Mouse (Mus musculus) neural tube, embryonic 11.5 days (tissue): Measurements from ENCODE around the gene Rela. TPM values are rescaled to one million over a fixed set of nuclear protein-coding genes. Genes with fewer than 3 reads are reported as not detected.

Source experiments
- ATAC-seq: fragments of 200-750 bp; cut with Nextera tagmentation; 2 replicates; pipeline ENCODE4 v1.8.0; 2017; ENCODE audit warnings: moderate number of reproducible peaks, mild to moderate bottlenecking, moderate TSS enrichment, moderate library complexity; ENCODE audit not compliant: insufficient read depth, low FRiP score, low TSS enrichment
- DNase-seq: peaks from one replicate; pipeline ENCODE4 v3.0.0-alpha.2; 2015; ENCODE audit warnings: low spot score
- H3K27ac ChIP-seq: fragments of 300-500 bp; sonication (generic); 2 replicates; pipeline ENCODE4 v1.5.1; 2014; ENCODE audit warnings: low read depth, mild to moderate bottlenecking, low read length
- H3K27me3 ChIP-seq: fragments of 300-500 bp; sonication (generic); 2 replicates; pipeline ENCODE4 v1.6.1; 2014; ENCODE audit warnings: mild to moderate bottlenecking, low read length, mixed read lengths; ENCODE audit not compliant: control insufficient read depth, insufficient read depth
- H3K36me3 ChIP-seq: fragments of 300-500 bp; sonication (generic); 2 replicates; pipeline ENCODE4 v1.6.1; 2014; ENCODE audit warnings: mild to moderate bottlenecking, low read length, moderate library complexity, mixed read lengths; ENCODE audit not compliant: control insufficient read depth, insufficient read depth
- H3K4me1 ChIP-seq: fragments of 300-500 bp; sonication (generic); 2 replicates; pipeline ENCODE4 v1.6.1; 2014; ENCODE audit warnings: low read length, mixed read lengths; ENCODE audit not compliant: control insufficient read depth, insufficient read depth
- H3K4me2 ChIP-seq: fragments of 300-500 bp; sonication (generic); 2 replicates; pipeline ENCODE4 v1.6.1; 2014; ENCODE audit warnings: low read depth, mild to moderate bottlenecking, moderate library complexity
- H3K4me3 ChIP-seq: fragments of 300-500 bp; sonication (generic); 2 replicates; pipeline ENCODE4 v1.5.1; 2014; ENCODE audit warnings: low read depth, low read length
- H3K9ac ChIP-seq: fragments of 300-500 bp; sonication (generic); 2 replicates; pipeline ENCODE4 v1.6.1; 2014; ENCODE audit warnings: mild to moderate bottlenecking, low read length
- H3K9me3 ChIP-seq: fragments of 300-500 bp; sonication (generic); 2 replicates; pipeline ENCODE4 v1.6.1; 2016; ENCODE audit warnings: low read length; ENCODE audit not compliant: control insufficient read depth
- WGBS: fragments of 180-500 bp; shearing (Covaris S2); extraction: QIAGEN DNeasy Blood & Tissue Kit; methylation state at CpG from one replicate; pipeline ENCODE4 v1.1.7; 2014; 5-methylcytosine and 5-hydroxymethylcytosine counted together
- microRNA-seq: library from miRNA; unstranded; fragments of <30 nt; microRNA quantifications from one replicate; pipeline ENCODE4, GENCODE M21; 2016
- polyA plus RNA-seq: library from polyadenylated mRNA; unstranded; fragments of >200 nt; fragmentation: Nextera tagmentation; extraction: Ambion mirVana; gene quantifications from 2 replicates; pipeline ENCODE4 v1.2.1, GENCODE M21; 2014

Rela gene
- polyA plus RNA-seq, 1 experiment from 2014 or later = 32.5 TPM

- H3K27me3 ChIP-seq = no peaks in the 10 kb centered on the region
- no peaks in the 10 kb centered on the region for H3K9me3 ChIP-seq
- ATAC-seq = no peak
- no peak overlapping the region for H3K9ac ChIP-seq
- 87% methylated on average over 6 of the region's 6 CpGs for WGBS
- H3K4me1 ChIP-seq = peaks cover 27% of the 10 kb centered on the region
- no peak overlapping the region for H3K27ac ChIP-seq
- H3K36me3 ChIP-seq = peaks cover 11% of the 10 kb centered on the region
- no peak for DNase-seq
- H3K4me3 ChIP-seq = no peak overlapping the region
- no peak overlapping the region for H3K4me2 ChIP-seq
Measured at GRCm38 (mm10) chr19:5693801-5694200, 56.5 kb downstream of the Rela start.

GRCm38 (mm10) chr19:5695849-5696462, 58.7 kb downstream of the Rela start:
- H3K4me2 ChIP-seq = peak overlapping the region; percentile 48
- no peaks in the 10 kb centered on the region for H3K27me3 ChIP-seq
- H3K4me3 ChIP-seq = peak overlapping the region; percentile 20; the same call in 1 of the 2 replicates
- H3K9me3 ChIP-seq = no peaks in the 10 kb centered on the region
- ATAC-seq (peak; percentile 45; the same call in 1 of the 2 replicates), DNase-seq (peak; percentile 57)
- peak overlapping the region; percentile 33; the same call in 1 of the 2 replicates for H3K9ac ChIP-seq
- H3K4me1 ChIP-seq = peaks cover 15% of the 10 kb centered on the region
- 6% methylated on average over 41 of the region's 41 CpGs for WGBS
- peaks cover 18% of the 10 kb centered on the region for H3K36me3 ChIP-seq
- H3K27ac ChIP-seq = no peak overlapping the region

Small RNA genes within 50 kb of the gene (microRNA-seq; reads per million reads assigned to microRNA genes)
- gene Mir6987 = not detected

Other genes starting within 250 kb of the Rela start
- 78.5 and 79.9 TPM in 2 replicates for gene Sart1, start 248.8 kb upstream of the Rela start, polyA plus RNA-seq
- 0.31 TPM in 1 of 2 replicates, not detected in the other for gene Tsga10ip, start 235.0 kb upstream of the Rela start, polyA plus RNA-seq
- gene Drap1, start 212.5 kb upstream of the Rela start, polyA plus RNA-seq = 197 and 205 TPM in 2 replicates
- gene AI837181, start 212.3 kb upstream of the Rela start, polyA plus RNA-seq = 39.9 and 43.0 TPM in 2 replicates
- not detected in 2 replicates for gene Fosl1, start 189.9 kb upstream of the Rela start, polyA plus RNA-seq
- 7.9 and 8.3 TPM in 2 replicates for gene Ccdc85b, start 179.6 kb upstream of the Rela start, polyA plus RNA-seq
- gene Fibp, start 176.9 kb upstream of the Rela start, polyA plus RNA-seq = 110 and 119 TPM in 2 replicates
- 1.7 and 3.6 TPM in 2 replicates for gene Ctsw, start 169.0 kb upstream of the Rela start, polyA plus RNA-seq
- 55.5 and 55.6 TPM in 2 replicates for gene Efemp2, start 163.5 kb upstream of the Rela start, polyA plus RNA-seq
- 39.0 and 41.9 TPM in 2 replicates for gene Mus81, start 149.1 kb upstream of the Rela start, polyA plus RNA-seq
- gene Cfl1, start 147.0 kb upstream of the Rela start, polyA plus RNA-seq = 3,817 and 3,867 TPM in 2 replicates
- gene 1700020D05Rik, start 133.7 kb upstream of the Rela start, polyA plus RNA-seq = 0.31 TPM in 1 of 2 replicates, not detected in the other
- gene Snx32, start 126.9 kb upstream of the Rela start, polyA plus RNA-seq = 20.9 and 23.0 TPM in 2 replicates
- 0.24 and 0.32 TPM in 2 replicates for gene Ovol1, start 76.8 kb upstream of the Rela start, polyA plus RNA-seq
- gene Ap5b1, start 69.5 kb upstream of the Rela start, polyA plus RNA-seq = 2.3 and 2.6 TPM in 2 replicates
- gene Rnaseh2c, start 35.6 kb upstream of the Rela start, polyA plus RNA-seq = 131 and 137 TPM in 2 replicates
- gene Kat5, start 27.2 kb upstream of the Rela start, polyA plus RNA-seq = 36.3 and 36.5 TPM in 2 replicates
- 17.0 and 19.3 TPM in 2 replicates for gene Sipa1, start 26.2 kb downstream of the Rela start, polyA plus RNA-seq
- 21.0 and 22.0 TPM in 2 replicates for gene Map3k11, start 51.3 kb downstream of the Rela start, polyA plus RNA-seq
- gene Pcnx3, start 51.4 kb downstream of the Rela start, polyA plus RNA-seq = 26.9 and 27.7 TPM in 2 replicates
- gene Kcnk7, start 66.9 kb downstream of the Rela start, polyA plus RNA-seq = not detected in 2 replicates
- gene Ehbp1l1, start 88.8 kb downstream of the Rela start, polyA plus RNA-seq = 5.1 and 6.8 TPM in 2 replicates
- gene Fam89b, start 92.2 kb downstream of the Rela start, polyA plus RNA-seq = 167 and 184 TPM in 2 replicates
- gene Ltbp3, start 103.4 kb downstream of the Rela start, polyA plus RNA-seq = 5.2 and 9.7 TPM in 2 replicates
- gene Scyl1, start 133.9 kb downstream of the Rela start, polyA plus RNA-seq = 63.9 and 67.4 TPM in 2 replicates
- gene Frmd8, start 237.8 kb downstream of the Rela start, polyA plus RNA-seq = 19.9 and 20.7 TPM in 2 replicates
- gene Slc25a45, start 240.3 kb downstream of the Rela start, polyA plus RNA-seq = 0.74 and 1.7 TPM in 2 replicates